Mouse (Mus musculus): ENCODE results near the gene Sec22c. TPM values are rescaled to one million over a fixed set of nuclear protein-coding genes. Genes with fewer than 3 reads are reported as not detected.

The Sec22c gene
- polyA plus RNA-seq (2017; shearing (Covaris generic)), result 10 to 100 TPM in 2 of 3 experiments, 1 to 10 TPM in 1; 9.1 to 19.1 (median 17.1) TPM

GRCm38 (mm10) chr9:121704646-121705625, at the start of gene Sec22c:
Gene Sec22c (minus strand): TSS chr9:121705490.
- peak; percentile 81 for ATAC-seq

- no peak for ATAC-seq
Observed at GRCm38 (mm10) chr9:121754624-121755023, 49.3 kb upstream of the Sec22c start.

DNA sequence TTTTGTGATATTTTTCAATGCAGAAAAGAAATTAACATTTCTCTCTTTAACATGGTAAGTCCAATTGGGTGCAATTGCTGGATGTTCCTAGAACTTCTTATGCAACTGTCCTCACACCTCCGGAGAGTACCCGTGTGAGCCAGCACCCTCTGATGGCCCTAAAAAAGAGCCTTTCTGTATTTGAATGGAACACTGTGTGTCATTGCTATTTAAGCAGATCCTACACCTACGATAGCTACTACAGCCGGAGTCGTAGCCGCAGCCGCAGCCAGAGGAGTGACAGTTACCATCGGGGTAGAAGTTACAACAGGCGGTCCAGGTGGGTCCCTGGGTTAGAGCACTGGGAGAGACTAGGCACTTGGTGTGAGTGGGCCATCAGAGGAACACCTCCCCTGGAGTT, 47.5 kb upstream of the Sec22c start:
- no peak for ATAC-seq

GRCm38 (mm10) chr9:121744051-121744450, 38.8 kb upstream of the Sec22c start:
- no peak for ATAC-seq

GRCm38 (mm10) chr9:121741168-121741567, 35.9 kb upstream of the Sec22c start:
- ATAC-seq, result peak; percentile 58

- no peak for ATAC-seq
Observed at GRCm38 (mm10) chr9:121740490-121740889, 35.2 kb upstream of the Sec22c start.

DNA sequence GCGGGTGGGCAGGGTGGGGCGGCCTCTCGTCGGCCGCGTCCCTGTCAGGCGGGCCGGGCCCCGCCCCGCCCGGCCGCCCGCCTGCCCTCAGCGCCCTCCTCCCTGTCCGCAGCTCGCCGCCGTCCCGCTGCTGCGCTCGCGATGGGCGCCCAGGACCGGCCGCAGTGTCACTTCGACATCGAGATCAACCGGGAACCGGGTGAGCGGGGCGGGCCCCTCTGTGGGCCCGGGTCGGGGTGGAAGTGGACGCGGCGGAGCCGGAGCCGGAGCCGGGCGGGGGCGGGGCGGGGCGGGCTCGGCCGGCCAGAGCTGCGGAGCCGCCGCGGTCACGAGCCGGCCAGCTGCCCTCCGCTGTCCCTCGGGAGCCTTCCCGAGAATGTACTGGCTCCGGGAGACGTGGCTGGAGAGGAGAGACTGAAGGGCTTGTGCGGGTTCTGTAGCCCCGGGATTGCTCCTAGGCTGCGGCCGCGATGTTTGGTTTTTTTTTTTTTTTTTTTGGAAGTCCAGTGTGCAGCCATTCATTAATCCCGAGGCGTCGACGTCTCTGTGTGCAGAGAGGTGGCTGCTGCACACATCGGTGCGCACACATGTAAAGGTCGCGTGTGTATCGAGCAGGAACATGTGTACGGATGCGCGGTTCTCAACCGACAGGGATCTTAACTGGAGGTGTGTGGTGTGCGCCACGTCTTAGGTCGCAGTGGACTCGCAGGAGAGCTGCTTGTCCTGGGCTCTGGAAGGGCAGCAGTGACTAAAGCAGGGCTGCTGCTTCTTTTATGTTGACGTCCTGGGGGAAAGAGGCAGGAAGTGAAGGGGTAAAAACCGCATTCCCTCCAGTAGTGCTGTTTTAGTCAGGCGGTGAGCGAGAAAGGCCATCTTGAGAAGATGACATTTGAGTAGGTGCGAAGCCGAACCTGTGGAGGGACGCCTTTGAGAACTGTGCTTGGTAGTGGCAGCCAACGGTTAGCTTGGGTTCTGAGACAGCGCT, 14.3 kb upstream of the Sec22c start:
- peak; percentile 33 for ATAC-seq

- peak; percentile 89 for ATAC-seq
Observed at GRCm38 (mm10) chr9:121718792-121719318, 13.6 kb upstream of the Sec22c start, which contains the start of gene Nktr. Gene Nktr (plus strand): TSS chr9:121719169.

DNA sequence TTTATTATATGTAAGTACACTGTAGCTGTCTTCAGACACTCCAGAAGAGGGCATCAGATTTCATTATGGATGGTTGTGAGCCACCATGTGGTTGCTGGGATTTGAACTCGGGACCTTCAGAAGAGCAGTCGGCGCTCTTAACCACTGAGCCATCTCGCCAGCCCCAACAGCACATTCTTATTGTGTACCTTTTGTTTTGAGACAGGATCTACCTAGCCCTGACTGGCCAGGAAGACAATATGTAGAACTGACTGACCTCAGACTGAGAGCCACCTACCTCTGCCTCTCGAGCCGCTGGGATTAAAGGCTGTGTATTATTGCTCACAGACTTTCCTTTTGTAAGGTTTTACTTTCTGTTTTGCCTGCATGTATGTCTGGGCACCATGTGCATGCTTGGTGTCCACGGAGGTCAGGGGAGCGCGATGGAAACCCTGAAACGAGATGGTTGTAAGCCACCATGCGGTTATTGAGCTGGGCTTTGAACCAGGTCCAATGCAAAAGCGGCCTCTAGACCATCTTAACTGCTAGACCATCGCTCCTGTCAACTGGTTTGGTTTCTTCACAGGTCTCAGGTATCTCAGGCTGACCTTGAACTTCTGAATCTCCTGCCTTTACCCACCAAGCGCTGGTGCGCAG, 12.9 kb upstream of the Sec22c start:
- ATAC-seq, result peak; percentile 32

DNA sequence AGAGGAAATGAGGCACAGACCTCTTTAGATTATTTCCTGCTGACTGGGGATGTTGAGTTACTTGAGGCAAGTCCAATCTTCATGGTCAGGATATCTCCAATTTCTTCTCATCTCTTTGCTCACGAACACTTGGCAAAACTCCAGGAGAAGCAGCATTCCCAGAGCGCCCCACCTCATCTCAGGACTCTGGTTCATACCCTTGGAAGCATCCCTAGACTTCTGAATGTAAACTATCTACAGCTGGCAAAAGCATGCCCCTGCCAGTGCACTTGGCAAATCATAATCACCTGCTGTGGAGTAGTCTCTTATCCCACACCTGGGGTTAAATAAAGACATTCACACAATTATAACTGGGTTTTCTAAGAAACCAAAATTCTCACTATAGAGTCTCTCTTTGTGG, 11.8 kb upstream of the Sec22c start:
- no peak for ATAC-seq

- ATAC-seq, result peak; percentile 19
Observed at GRCm38 (mm10) chr9:121710584-121710975, 5.3 kb upstream of the Sec22c start.

- peak; percentile 94 for ATAC-seq
Observed at GRCm38 (mm10) chr9:121709898-121710583, 4.8 kb upstream of the Sec22c start, which contains the start of gene Ss18l2. Gene Ss18l2 (plus strand): TSS chr9:121710329.

DNA sequence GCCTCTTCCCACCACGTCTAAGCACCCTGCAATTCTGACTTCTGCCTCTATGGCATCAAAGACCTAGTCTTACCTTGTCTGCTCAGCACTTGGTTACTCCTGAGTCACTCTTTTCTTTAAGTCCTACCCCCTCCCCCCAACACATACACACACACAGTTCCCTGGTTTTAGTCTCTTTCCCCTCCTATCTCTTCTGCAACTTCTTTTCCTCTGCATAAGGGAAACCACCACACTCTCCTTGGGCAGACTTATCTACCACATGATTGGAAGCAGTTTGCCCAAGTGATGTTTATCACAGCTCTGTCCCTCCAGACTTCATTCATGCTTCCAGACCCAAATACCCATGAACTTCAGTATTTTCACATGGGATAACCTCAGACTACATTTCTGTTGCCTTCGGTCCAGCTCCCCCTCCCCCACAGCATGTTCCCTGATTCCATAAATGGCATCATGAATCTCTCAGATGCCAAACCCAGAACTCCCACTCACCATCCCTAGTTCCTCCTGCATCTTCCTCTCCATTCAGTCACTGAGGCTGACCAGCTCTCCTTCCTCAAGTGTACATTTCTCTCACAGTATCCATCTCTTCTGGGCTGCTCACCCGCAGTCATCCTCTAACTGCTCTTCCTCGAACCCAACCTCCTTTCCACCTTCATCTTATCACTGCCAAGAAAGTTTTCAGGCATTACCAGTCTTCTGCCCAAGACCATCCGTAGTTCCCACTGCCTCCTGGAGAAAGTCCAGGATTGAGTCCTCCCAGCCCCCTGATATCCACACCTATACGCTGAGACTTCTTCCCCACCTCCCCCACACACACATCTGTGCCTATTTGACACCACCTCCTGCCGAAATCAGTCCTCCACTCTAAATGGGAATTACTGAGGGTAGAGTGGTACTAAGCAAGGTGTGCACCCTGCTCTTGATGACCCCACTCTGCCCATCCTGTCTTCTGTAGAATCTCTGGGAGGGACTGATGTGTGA, 3.5 kb upstream of the Sec22c start:
- ATAC-seq, result no peak

DNA sequence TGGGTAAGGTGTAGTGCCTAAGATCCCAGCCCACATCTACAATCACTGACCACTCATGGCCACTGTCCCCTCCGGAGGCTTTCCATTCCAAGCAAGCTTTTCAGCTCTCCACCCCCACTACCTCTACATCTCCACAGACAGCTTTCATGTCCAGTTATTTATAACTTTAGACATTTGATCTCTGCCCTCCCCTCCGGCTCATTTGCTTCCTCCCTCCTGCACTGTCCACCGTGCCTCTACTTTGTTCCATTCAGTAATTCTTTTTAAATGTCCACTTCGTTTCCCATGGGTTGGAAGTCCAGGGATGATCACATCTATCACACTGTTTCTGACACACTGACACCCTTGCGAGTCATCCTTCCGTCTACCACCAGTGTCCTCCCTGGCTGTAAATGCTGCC, 2.5 kb upstream of the Sec22c start:
- ATAC-seq, result no peak

DNA sequence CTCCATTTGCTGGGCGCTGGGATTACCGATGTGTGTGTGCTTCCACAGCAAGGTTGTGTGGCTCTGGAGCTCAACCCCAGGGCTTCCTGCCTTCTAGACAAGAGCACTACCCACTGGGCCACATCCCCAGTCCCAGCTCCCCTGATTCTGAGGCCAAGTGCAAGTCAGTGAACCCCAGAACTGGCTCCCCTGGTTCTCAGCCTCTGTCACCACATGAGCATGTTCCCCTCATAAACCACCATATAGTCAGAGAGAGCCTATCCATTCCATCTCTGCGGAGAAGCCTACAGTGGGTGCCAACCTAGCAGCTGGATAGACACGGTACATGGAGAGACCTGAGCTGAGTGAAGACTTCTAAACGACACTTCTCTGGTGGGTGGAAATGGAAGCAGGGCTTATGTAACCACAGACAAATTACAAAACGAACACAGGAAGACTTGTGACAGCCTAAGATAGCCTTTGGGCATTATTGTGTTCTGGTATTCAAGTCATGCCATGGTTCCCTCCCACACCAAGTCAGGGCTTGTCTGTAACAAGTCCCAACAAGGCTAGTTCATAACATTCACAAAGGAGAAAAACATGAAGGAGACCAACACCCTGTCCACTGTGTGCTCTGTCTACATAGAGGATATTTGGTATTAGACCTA, 862 bp upstream of the Sec22c start:
- no peak for ATAC-seq

DNA sequence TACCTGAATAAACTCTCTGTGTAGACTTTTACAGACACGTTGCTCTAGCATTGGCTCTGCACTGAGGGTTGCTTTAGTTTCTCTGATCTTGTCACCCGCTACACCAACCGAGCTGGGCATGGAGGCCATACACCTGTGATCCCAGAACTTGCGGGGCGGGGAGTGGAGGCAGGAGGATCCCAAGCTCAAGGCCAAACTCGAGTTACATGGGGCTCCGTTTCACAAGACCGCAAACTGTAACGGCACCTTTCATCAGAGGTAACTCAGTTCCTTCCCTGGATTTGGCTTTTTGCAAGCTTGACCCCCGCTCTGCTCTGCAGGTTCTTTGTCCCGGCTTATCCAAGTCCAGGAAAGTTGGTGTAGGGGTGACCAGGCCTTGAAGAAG, 1.0 kb downstream of the Sec22c start:
- ATAC-seq, result no peak

DNA sequence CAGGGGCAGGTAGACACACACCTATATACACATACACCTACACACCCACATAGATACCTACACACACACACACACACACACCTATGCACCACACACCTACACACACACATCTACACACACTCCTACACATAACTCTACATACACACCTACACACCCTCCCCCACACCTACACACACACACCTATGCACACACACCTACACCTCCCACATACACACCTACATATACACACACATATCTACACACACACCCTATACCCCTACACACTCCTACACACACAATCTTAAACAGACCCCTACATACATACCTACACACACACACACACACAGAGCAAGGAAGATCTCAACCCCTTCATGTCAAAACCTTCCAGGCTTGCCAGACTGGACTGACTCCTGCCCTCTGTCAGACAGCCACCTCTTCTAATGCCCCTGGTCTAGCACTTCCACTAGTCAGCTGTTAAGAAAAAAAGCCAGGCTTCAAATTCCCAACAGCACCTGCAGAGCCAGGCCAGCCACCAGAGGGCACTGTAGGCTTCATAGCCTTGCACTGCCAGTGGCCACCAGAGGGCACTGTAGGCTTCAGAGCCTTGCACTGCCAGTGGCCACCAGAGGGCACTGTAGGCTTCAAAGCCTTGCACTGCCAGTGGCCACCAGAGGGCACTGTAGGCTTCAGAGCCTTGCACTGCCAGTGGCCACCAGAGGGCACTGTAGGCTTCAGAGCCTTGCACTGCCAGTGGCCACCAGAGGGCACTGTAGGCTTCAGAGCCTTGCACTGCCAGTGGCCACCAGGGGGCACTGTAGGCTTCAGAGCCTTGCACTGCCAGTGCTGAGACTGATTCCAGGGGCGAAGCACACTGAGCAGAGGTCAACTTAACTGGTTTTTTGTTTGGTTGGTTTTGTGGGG, 7.9 kb downstream of the Sec22c start:
- ATAC-seq, result no peak

DNA sequence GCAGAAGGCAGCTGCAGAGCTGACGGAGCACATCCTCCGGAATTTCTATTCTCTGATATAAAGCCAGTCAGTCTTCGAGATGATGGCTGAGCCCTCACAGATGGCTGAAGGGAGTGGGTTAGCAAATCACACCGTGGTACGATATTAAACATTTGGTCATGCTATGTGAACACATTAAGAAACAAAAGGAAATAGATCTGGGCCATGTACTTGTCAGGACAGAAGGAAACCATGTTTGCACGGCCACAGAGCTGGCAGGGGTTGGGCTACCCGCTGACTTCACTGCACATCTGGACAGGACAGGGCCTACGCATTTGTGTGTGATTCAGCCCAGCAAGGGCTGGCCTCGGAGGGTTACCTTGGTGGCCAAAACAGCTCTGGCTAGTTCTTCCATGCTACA, 8.7 kb downstream of the Sec22c start:
- no peak for ATAC-seq

DNA sequence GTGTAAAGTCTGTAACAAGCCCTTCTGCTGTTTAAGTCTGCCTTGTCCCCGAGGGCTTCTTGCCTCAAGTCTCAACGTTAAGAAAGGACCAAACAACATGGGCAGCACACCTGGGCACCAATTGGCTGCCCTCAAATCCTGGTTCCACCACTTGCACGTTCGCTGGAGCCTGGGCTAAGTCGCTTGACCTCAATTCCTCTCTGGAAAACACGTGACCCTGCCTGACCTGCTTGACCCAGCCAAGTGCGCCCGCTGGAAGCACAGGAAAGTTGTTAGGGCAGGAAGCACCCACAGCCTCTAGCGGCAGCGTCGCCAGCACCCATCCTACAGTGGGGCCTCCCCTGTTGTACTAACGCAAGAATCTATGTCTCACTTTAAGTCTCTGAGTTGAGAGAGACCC, 10.6 kb downstream of the Sec22c start:
- no peak for ATAC-seq
